Mouse (Mus musculus): ENCODE results near the gene Xlr5c.
A peak's percentile ranks its signal among the peaks of the same experiment; 100 is the strongest.
"Not testable (repeated sequence)": the region's sequence is repeated elsewhere in the genome, so short reads cannot be mapped to it uniquely, and the experiment has no call there.

Gene Xlr5c

GRCm38 (mm10) chrX:73292876-73293275 is at the start of gene Xlr5c, which contains the start of gene Xlr5a:
Gene Xlr5c, minus strand, starts transcription at chrX:73292976.
Gene Xlr5a, minus strand, starts transcription at chrX:73292976.
- not testable (repeated sequence) for DNase-seq

GRCm38 (mm10) chrX:73342483-73342895 is 49.7 kb upstream of the Xlr5c start, which contains the start of gene Zfp275:
Gene Zfp275, plus strand, starts transcription at chrX:73342621.
- peak; percentile 74 for DNase-seq

GRCm38 (mm10) chrX:73342068-73342467 is 49.3 kb upstream of the Xlr5c start:
- DNase-seq: no peak

- no peak for DNase-seq
These were observed 48.7 kb upstream of the Xlr5c start for GRCm38 (mm10) chrX:73341473-73341872.

GRCm38 (mm10) chrX:73336740-73337139 is 44.0 kb upstream of the Xlr5c start, which contains the start of gene Gm45015:
Gene Gm45015, minus strand, starts transcription at chrX:73336840.
- no peak for DNase-seq

- no peak for DNase-seq
These were observed 40.8 kb upstream of the Xlr5c start for GRCm38 (mm10) chrX:73333548-73333947.

GRCm38 (mm10) chrX:73327215-73327614 is 34.4 kb upstream of the Xlr5c start:
- no peak for DNase-seq

GRCm38 (mm10) chrX:73321029-73321428 is 28.3 kb upstream of the Xlr5c start:
- no peak for DNase-seq

GRCm38 (mm10) chrX:73312522-73312921 is 19.7 kb upstream of the Xlr5c start:
- peak; percentile 46 for DNase-seq

GRCm38 (mm10) chrX:73295745-73296144 is 3.0 kb upstream of the Xlr5c start:
- DNase-seq: not testable (repeated sequence)

GRCm38 (mm10) chrX:73265270-73265669 is 27.5 kb downstream of the Xlr5c start, which contains the start of gene Xlr3c:
Gene Xlr3c, minus strand, starts transcription at chrX:73265390.
- DNase-seq: not testable (repeated sequence)

- DNase-seq: not testable (repeated sequence)
These were observed 30.3 kb downstream of the Xlr5c start for GRCm38 (mm10) chrX:73262428-73262827.

GRCm38 (mm10) chrX:73242821-73243325 is 49.9 kb downstream of the Xlr5c start, which contains the start of gene Xlr4c:
Gene Xlr4c, minus strand, starts transcription at chrX:73243130.
- DNase-seq: not testable (repeated sequence)

Data from cerebellum, adult 9-10 months (tissue).